Mouse (Mus musculus) forebrain, embryonic 10.5 days (tissue): ENCODE data around the gene Olfr988. TPM values are rescaled to one million over a fixed set of nuclear protein-coding genes. Genes with fewer than 3 reads are reported as not detected.
"Not testable (repeated sequence)": the region's sequence is repeated elsewhere in the genome, so short reads cannot be mapped to it uniquely, and the experiment has no call there.

Source experiments
- DNase-seq: peaks from one replicate; pipeline ENCODE4 v3.0.0-alpha.2; 2017; ENCODE audit warnings: low spot score; ENCODE audit errors: extremely low spot score
- H3K27ac ChIP-seq: fragments of 300-500 bp; sonication (generic); 2 replicates; pipeline ENCODE4 v1.5.1; 2016; ENCODE audit warnings: mild to moderate bottlenecking
- H3K27me3 ChIP-seq: fragments of 300-500 bp; sonication (generic); 2 replicates; pipeline ENCODE4 v1.6.1; 2016; ENCODE audit warnings: mild to moderate bottlenecking; ENCODE audit not compliant: poor library complexity, severe bottlenecking
- H3K36me3 ChIP-seq: fragments of 300-500 bp; sonication (generic); replicated peaks from 2 replicates; pipeline ENCODE4 v1.6.1; 2016; ENCODE audit warnings: mild to moderate bottlenecking, moderate library complexity
- H3K4me1 ChIP-seq: fragments of 300-500 bp; sonication (generic); 2 replicates; pipeline ENCODE4 v1.6.1; 2016
- H3K4me3 ChIP-seq: fragments of 300-500 bp; sonication (generic); 2 replicates; pipeline ENCODE4 v1.5.1; 2016; ENCODE audit warnings: mild to moderate bottlenecking, moderate library complexity
- H3K9me3 ChIP-seq: fragments of 300-500 bp; sonication (generic); 2 replicates; pipeline ENCODE4 v1.6.1; 2016; ENCODE audit warnings: mild to moderate bottlenecking, moderate library complexity
- WGBS: fragments of 180-500 bp; shearing (Covaris S2); methylation state at CpG from one replicate; pipeline ENCODE4 v1.1.7; 2016; 5-methylcytosine and 5-hydroxymethylcytosine counted together
- polyA plus RNA-seq: library from polyadenylated mRNA; unstranded; fragments of >200 nt; fragmentation: Nextera tagmentation; extraction: Ambion mirVana; gene quantifications from 2 replicates; pipeline ENCODE4 v1.2.1, GENCODE M21; 2016

Olfr988 gene
- polyA plus RNA-seq = not detected in 2 replicates

GRCm38 (mm10) chr2:85363127-85363526, at the start of gene Olfr988:
TSS of gene Olfr988 (minus strand) at chr2:85363227.
- H3K4me1 ChIP-seq, H3K27me3 ChIP-seq, H3K9me3 ChIP-seq, DNase-seq, H3K27ac ChIP-seq, H3K36me3 ChIP-seq, H3K4me3 ChIP-seq: not testable (repeated sequence)

GRCm38 (mm10) chr2:85409369-85409768, 46.3 kb upstream of the Olfr988 start, which contains the start of gene Olfr992:
TSS of gene Olfr992 (minus strand) at chr2:85409469.
- Histone ChIP-seq H3K4me3 (no peak within 1 kb of the TSS), H3K4me1 (no peaks in the 10 kb centered on the region), H3K9me3 (no peaks in the 10 kb centered on the region), H3K36me3 (no peaks in the 10 kb centered on the region), H3K27ac (no peak within 1 kb of the TSS), H3K27me3 (no peaks in the 10 kb centered on the region)
- no peak for DNase-seq
- 66% methylated on average over 2 of the region's 2 CpGs for WGBS

- no peaks in the 10 kb centered on the region for H3K9me3 ChIP-seq
- no peaks in the 10 kb centered on the region for H3K27me3 ChIP-seq
- 87% methylated on average over 7 of the region's 7 CpGs for WGBS
- H3K36me3 ChIP-seq = no peaks in the 10 kb centered on the region
- no peak for DNase-seq
- H3K27ac ChIP-seq = no peak overlapping the region
- no peaks in the 10 kb centered on the region for H3K4me1 ChIP-seq
- no peak overlapping the region for H3K4me3 ChIP-seq
Measured at GRCm38 (mm10) chr2:85339972-85340371, 23.1 kb downstream of the Olfr988 start.

GRCm38 (mm10) chr2:85339215-85339614, 23.8 kb downstream of the Olfr988 start, which contains the start of gene Olfr987:
TSS of gene Olfr987 (minus strand) at chr2:85339315.
- H3K27ac ChIP-seq, DNase-seq, H3K9me3 ChIP-seq, H3K4me3 ChIP-seq, H3K36me3 ChIP-seq, H3K4me1 ChIP-seq, H3K27me3 ChIP-seq: not testable (repeated sequence)

- H3K36me3 ChIP-seq = no peaks in the 10 kb centered on the region
- no peaks in the 10 kb centered on the region for H3K4me1 ChIP-seq
- H3K27me3 ChIP-seq = no peaks in the 10 kb centered on the region
- DNase-seq = no peak
- 65% methylated on average over 1 of the region's 1 CpGs for WGBS
- H3K9me3 ChIP-seq = no peaks in the 10 kb centered on the region
- H3K4me3 ChIP-seq = no peak overlapping the region
- H3K27ac ChIP-seq = no peak overlapping the region
Measured at GRCm38 (mm10) chr2:85319106-85319505, 43.9 kb downstream of the Olfr988 start.

Other genes with a start within 250 kb of the Olfr988 start
- gene Aplnr, start 227.0 kb downstream of the Olfr988 start, polyA plus RNA-seq = 37.6 and 38.8 TPM in 2 replicates
- gene Lrrc55, start 166.0 kb downstream of the Olfr988 start, polyA plus RNA-seq = 0.30 and 0.47 TPM in 2 replicates
- gene Olfr987, start 23.9 kb downstream of the Olfr988 start, polyA plus RNA-seq = not detected in 2 replicates
- not detected in 2 replicates for gene Olfr992, start 46.2 kb upstream of the Olfr988 start, polyA plus RNA-seq
- gene Olfr993, start 51.6 kb upstream of the Olfr988 start, polyA plus RNA-seq = not detected in 2 replicates
- gene Olfr994, start 73.2 kb upstream of the Olfr988 start, polyA plus RNA-seq = not detected in 2 replicates
- not detected in 2 replicates for gene Olfr995, start 80.4 kb upstream of the Olfr988 start, polyA plus RNA-seq
- not detected in 2 replicates for gene 4833423E24Rik, start 155.8 kb upstream of the Olfr988 start, polyA plus RNA-seq
- not detected in 2 replicates for gene Olfr996, start 216.0 kb upstream of the Olfr988 start, polyA plus RNA-seq
- gene Olfr998, start 225.7 kb upstream of the Olfr988 start, polyA plus RNA-seq = not detected in 2 replicates
- not detected in 2 replicates for gene Olfr1000, start 248.7 kb upstream of the Olfr988 start, polyA plus RNA-seq